Mouse (Mus musculus): Measurements from ENCODE around the gene Slc4a1. TPM values are rescaled to one million over a fixed set of nuclear protein-coding genes. Genes with fewer than 3 reads are reported as not detected.

Slc4a1 gene
- polyA plus RNA-seq, 1 experiment from 2014 or later = 5.6 TPM

DNA sequence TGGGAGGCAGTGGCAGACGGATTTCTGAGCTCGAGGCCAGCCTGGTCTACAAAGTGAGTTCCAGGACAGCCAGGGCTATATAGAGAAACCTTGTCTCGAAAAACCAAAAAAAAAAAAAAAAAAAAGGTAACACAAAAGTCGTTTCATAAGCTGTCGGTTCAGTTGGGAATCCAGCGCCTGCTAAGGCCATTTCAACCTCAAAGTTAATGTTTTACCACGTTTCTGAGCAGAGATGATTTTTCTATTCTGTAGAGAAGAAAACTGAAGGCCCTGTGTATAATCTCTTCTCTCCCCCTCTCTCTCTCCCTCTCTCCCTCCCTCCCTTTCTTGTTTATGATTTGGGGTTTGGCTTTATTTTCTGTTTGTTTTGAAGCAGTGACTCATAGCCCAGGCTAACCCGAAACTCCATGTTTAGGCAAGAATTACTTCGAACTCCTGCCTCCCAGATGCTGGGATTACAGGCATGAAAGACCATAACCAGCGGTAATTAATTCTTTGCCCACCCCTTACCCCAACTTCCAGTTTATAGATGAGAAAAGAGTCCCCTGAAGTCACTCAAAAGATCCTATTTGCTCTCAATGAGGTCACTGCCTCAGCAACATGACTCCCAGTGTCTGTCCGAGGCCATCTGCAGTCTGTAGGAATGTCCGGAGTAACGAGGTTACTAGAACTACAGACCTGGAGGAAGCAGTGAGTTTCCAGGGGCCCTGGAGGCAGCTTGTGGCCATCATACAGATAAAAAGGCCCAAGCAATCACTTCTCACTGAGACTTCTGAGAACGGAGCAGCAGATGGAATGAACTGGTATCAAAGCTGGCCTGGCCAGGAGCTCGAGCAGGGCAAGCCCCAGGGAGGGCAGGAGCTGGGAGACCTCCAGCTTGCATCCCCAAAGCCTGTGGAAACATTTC lies 43.1 kb upstream of the Slc4a1 start:
- Histone ChIP-seq H3K4me1 (ENCODE audit: control insufficient read depth in 2 of 2, insufficient read depth in 2 of 2, low read length in 2 of 2) (peaks cover 14 to 25% of the 10 kb centered on the region in 2 experiments), H3K9ac (ENCODE audit: low read length) (peak overlapping the region; percentile 47; the same call in 1 of the 2 replicates)
- no peak for ATAC-seq (ENCODE audit: insufficient number of reproducible peaks, insufficient read depth, low FRiP score, low read depth)

GRCm38 (mm10) chr11:102408344-102408876 lies 42.4 kb upstream of the Slc4a1 start:
- under 1% methylated on average over 32 of the region's 32 CpGs for WGBS
- H3K4me3 ChIP-seq (ENCODE audit: control insufficient read depth in 1 of 2, insufficient read depth in 1 of 2, low read depth in 1 of 2, low read length in 2 of 2) = peak overlapping the region; percentile 79 to 88
- peaks cover 14 to 25% of the 10 kb centered on the region in 2 experiments for H3K4me1 ChIP-seq (ENCODE audit: control insufficient read depth in 2 of 2, insufficient read depth in 2 of 2, low read length in 2 of 2)
- H3K4me2 ChIP-seq (ENCODE audit: low read length) = peak overlapping the region; percentile 75
- peak overlapping the region; percentile 99 for H3K27ac ChIP-seq (replicated peaks in 1 of 2; ENCODE audit: control insufficient read depth in 1 of 2, insufficient read depth in 1 of 2, low read depth in 2 of 2, low read length in 2 of 2)
- peak; percentile 86 for ATAC-seq (ENCODE audit: insufficient number of reproducible peaks, insufficient read depth, low FRiP score, low read depth)
- peaks cover 27% of the 10 kb centered on the region for H3K36me3 ChIP-seq (ENCODE audit: control insufficient read depth, insufficient read depth, low read length)
- H3K27me3 ChIP-seq (ENCODE audit: control insufficient read depth, insufficient read depth, low read length) = no peaks in the 10 kb centered on the region
- H3K9ac ChIP-seq (ENCODE audit: low read length) = peak overlapping the region; percentile 94
- no peaks in the 10 kb centered on the region for H3K9me3 ChIP-seq (ENCODE audit: control insufficient read depth, low read length)

More for the DNA sequence above, 43.1 kb upstream of the Slc4a1 start:
- no peaks in the 10 kb centered on the region for H3K27me3 ChIP-seq (ENCODE audit: control insufficient read depth, insufficient read depth, low read length)
- H3K27ac ChIP-seq (replicated peaks in 1 of 2; ENCODE audit: control insufficient read depth in 1 of 2, insufficient read depth in 1 of 2, low read depth in 2 of 2, low read length in 2 of 2) = peak overlapping the region; percentile 91 to 99
- no peaks in the 10 kb centered on the region for H3K9me3 ChIP-seq (ENCODE audit: control insufficient read depth, low read length)
- peak overlapping the region; percentile 75 for H3K4me2 ChIP-seq (ENCODE audit: low read length)
- 34% methylated on average over 15 of the region's 15 CpGs for WGBS
- H3K4me3 ChIP-seq (ENCODE audit: control insufficient read depth in 1 of 2, insufficient read depth in 1 of 2, low read depth in 1 of 2, low read length in 2 of 2) = peak overlapping the region; percentile 45 to 88
- peaks cover 20% of the 10 kb centered on the region for H3K36me3 ChIP-seq (ENCODE audit: control insufficient read depth, insufficient read depth, low read length)

GRCm38 (mm10) chr11:102407834-102408215 lies 41.8 kb upstream of the Slc4a1 start, which contains the start of gene Slc25a39:
Gene Slc25a39, minus strand, starts transcription at chr11:102407946.
- ATAC-seq (ENCODE audit: insufficient number of reproducible peaks, insufficient read depth, low FRiP score, low read depth) = no peak

DNA sequence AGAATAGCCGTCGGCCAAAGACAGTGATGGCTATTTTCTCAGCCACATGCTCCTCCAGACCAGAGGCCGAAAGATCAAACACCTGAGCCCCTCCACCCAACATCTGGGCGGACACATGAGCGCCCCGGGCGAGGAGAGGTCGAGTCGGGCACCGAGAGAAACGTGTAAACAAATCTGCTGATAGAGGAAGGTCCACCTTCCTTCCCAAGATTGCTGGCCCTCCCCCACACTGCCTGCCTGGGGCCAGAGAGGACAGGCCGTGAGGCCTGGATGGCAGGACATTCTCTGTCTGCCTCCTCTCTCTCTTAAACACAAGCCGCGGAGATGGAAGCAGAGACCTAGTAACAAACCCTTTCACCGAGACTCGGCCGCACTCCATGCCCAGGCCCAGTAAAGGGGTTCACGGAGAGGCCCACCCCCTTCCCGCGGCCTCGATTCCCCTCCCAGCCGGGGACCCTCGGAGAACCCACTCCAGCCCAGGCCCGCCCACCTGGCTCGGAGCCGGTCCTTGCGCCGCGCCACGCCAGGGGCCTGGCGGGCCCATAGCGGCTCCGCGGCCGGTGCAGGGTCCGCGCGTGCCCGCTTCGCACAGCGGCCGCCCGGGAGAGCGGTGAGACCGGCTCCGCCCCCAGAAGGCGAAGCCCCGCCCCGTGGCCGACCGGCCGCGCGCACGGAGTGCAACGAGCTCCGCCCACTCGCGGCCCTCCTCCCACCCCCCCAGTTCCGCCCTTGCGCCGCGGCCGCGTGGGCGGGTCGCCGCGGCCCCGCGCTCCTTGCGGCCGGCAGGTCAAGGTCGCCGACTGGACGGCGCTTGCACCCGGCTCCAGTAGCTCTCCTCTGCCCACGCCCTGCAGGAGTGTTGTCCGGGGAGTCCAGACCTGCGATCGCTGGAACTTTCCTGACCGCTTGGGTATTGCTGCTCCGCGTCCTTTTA lies 41.2 kb upstream of the Slc4a1 start:
- H3K9me3 ChIP-seq (ENCODE audit: control insufficient read depth, low read length) = no peaks in the 10 kb centered on the region
- H3K27me3 ChIP-seq (ENCODE audit: control insufficient read depth, insufficient read depth, low read length) = no peaks in the 10 kb centered on the region
- H3K9ac ChIP-seq (ENCODE audit: low read length) = peak overlapping the region; percentile 94
- ATAC-seq (ENCODE audit: insufficient number of reproducible peaks, insufficient read depth, low FRiP score, low read depth) = peak; percentile 75
- peak overlapping the region; percentile 75 for H3K4me2 ChIP-seq (ENCODE audit: low read length)
- peaks cover 40% of the 10 kb centered on the region for H3K36me3 ChIP-seq (ENCODE audit: control insufficient read depth, insufficient read depth, low read length)
- under 1% methylated on average over 85 of the region's 85 CpGs for WGBS
- H3K4me1 ChIP-seq (ENCODE audit: control insufficient read depth in 2 of 2, insufficient read depth in 2 of 2, low read length in 2 of 2) = peaks cover 14 to 25% of the 10 kb centered on the region in 2 experiments
- H3K4me3 ChIP-seq (ENCODE audit: control insufficient read depth in 1 of 2, insufficient read depth in 1 of 2, low read depth in 1 of 2, low read length in 2 of 2) = peak overlapping the region; percentile 79 to 88
- H3K27ac ChIP-seq (replicated peaks in 1 of 2; ENCODE audit: control insufficient read depth in 1 of 2, insufficient read depth in 1 of 2, low read depth in 2 of 2, low read length in 2 of 2) = peak overlapping the region; percentile 99

More at GRCm38 (mm10) chr11:102407834-102408215, 41.8 kb upstream of the Slc4a1 start, which contains the start of gene Slc25a39:
- Histone ChIP-seq H3K4me1 (ENCODE audit: control insufficient read depth in 2 of 2, insufficient read depth in 2 of 2, low read length in 2 of 2) (peaks cover 14 to 25% of the 10 kb centered on the region in 2 experiments), H3K9me3 (ENCODE audit: control insufficient read depth, low read length) (no peaks in the 10 kb centered on the region), H3K27ac (replicated peaks in 1 of 2; ENCODE audit: control insufficient read depth in 1 of 2, insufficient read depth in 1 of 2, low read depth in 2 of 2, low read length in 2 of 2) (peak within 1 kb of the TSS; percentile 99), H3K27me3 (ENCODE audit: control insufficient read depth, insufficient read depth, low read length) (no peaks in the 10 kb centered on the region), H3K4me3 (ENCODE audit: control insufficient read depth in 1 of 2, insufficient read depth in 1 of 2, low read depth in 1 of 2, low read length in 2 of 2) (peak within 1 kb of the TSS; percentile 79 to 88), H3K4me2 (ENCODE audit: low read length) (peak within 1 kb of the TSS; percentile 75), H3K9ac (ENCODE audit: low read length) (peak within 1 kb of the TSS; percentile 94), H3K36me3 (ENCODE audit: control insufficient read depth, insufficient read depth, low read length) (peaks cover 33% of the 10 kb centered on the region)
- WGBS = under 1% methylated on average over 19 of the region's 19 CpGs

DNA sequence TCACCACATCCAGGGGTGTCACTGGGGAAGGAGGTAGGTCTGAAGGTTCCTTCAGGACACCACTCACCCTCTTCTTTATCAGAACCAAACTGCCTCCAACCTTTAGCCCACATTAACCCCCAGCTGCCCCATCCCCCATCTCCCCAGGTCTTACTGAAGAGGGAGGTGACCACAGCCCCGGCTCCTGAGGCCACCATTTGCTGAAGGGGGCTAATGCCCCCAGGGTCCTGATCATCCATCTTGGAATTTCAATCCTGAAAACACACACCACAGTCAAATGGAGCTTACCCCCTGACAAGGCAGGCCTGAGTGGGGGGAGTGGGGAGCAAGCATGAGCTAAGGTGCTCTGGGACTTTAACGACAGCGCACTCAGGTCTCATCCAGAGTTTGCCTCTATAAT lies 40.4 kb upstream of the Slc4a1 start:
- Histone ChIP-seq H3K27ac (replicated peaks in 1 of 2; ENCODE audit: control insufficient read depth in 1 of 2, insufficient read depth in 1 of 2, low read depth in 2 of 2, low read length in 2 of 2) (peak overlapping the region; percentile 94 to 99), H3K36me3 (ENCODE audit: control insufficient read depth, insufficient read depth, low read length) (peaks cover 41% of the 10 kb centered on the region), H3K27me3 (ENCODE audit: control insufficient read depth, insufficient read depth, low read length) (peaks cover 2% of the 10 kb centered on the region; the same call in 1 of the 2 replicates), H3K9ac (ENCODE audit: low read length) (peak overlapping the region; percentile 94), H3K4me3 (ENCODE audit: control insufficient read depth in 1 of 2, insufficient read depth in 1 of 2, low read depth in 1 of 2, low read length in 2 of 2) (peak overlapping the region; percentile 79 to 88), H3K4me2 (ENCODE audit: low read length) (peak overlapping the region; percentile 75), H3K4me1 (ENCODE audit: control insufficient read depth in 2 of 2, insufficient read depth in 2 of 2, low read length in 2 of 2) (peaks cover 13 to 24% of the 10 kb centered on the region in 2 experiments), H3K9me3 (ENCODE audit: control insufficient read depth, low read length) (no peaks in the 10 kb centered on the region)
- 2% methylated on average over 3 of the region's 3 CpGs for WGBS
- ATAC-seq (ENCODE audit: insufficient number of reproducible peaks, insufficient read depth, low FRiP score, low read depth) = no peak

DNA sequence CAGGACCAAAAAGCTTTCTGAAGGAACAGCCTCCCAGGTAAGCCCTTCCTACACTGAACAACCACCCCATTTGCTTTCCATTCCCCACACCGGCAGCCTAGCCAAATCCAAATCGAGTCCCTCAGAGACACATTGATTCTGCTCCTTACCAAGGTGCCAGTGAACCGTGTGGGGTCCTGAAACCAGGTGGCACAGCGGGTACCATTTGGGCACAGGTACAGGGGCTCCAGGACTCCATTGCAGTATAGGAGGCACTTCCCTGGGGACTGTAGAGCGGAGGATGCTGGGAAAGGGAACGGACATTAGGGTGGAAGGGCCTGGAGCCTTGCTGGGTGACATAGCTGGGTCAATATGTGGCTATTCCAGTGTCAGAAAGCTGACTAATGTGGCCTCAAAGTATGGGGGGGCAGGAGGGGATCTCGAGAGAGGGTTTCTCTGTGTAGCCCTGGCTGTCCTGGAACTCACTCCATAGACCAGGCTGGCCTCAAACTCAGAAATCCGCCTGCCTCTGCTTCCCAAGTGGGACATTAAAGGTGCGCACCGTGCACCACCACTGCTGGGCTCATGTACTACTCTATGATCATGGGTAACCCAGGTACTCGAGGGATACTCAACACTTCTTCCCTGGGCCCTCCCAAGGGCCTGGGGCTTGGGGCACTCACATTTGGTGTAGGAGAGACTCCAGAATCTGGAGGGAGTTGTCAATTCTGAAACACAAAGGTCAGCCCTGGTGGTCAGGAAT lies 39.7 kb upstream of the Slc4a1 start:
- peak overlapping the region in 1 of 2 experiments; percentile 99; a peak in 1 of 4 replicates for H3K27ac ChIP-seq (replicated peaks in 1 of 2; ENCODE audit: control insufficient read depth in 1 of 2, insufficient read depth in 1 of 2, low read depth in 2 of 2, low read length in 2 of 2)
- 82% methylated on average over 11 of the region's 11 CpGs for WGBS

More for the DNA sequence above, 39.7 kb upstream of the Slc4a1 start:
- H3K4me3 ChIP-seq (ENCODE audit: control insufficient read depth in 1 of 2, insufficient read depth in 1 of 2, low read depth in 1 of 2, low read length in 2 of 2) = peak overlapping the region; percentile 79 to 88
- no peak for ATAC-seq (ENCODE audit: insufficient number of reproducible peaks, insufficient read depth, low FRiP score, low read depth)
- peaks cover 8% of the 10 kb centered on the region for H3K27me3 ChIP-seq (ENCODE audit: control insufficient read depth, insufficient read depth, low read length)
- peak overlapping the region; percentile 94 for H3K9ac ChIP-seq (ENCODE audit: low read length)
- H3K9me3 ChIP-seq (ENCODE audit: control insufficient read depth, low read length) = no peaks in the 10 kb centered on the region
- H3K4me1 ChIP-seq (ENCODE audit: control insufficient read depth in 2 of 2, insufficient read depth in 2 of 2, low read length in 2 of 2) = peaks cover 13 to 21% of the 10 kb centered on the region in 2 experiments
- H3K4me2 ChIP-seq (ENCODE audit: low read length) = peak overlapping the region; percentile 75
- peaks cover 41% of the 10 kb centered on the region for H3K36me3 ChIP-seq (ENCODE audit: control insufficient read depth, insufficient read depth, low read length)

Measured in heart, embryonic 14.5 days (tissue).